Mouse (Mus musculus) embryo, embryonic 11.5 days (tissue): ENCODE data around the gene Mymx.
"Not testable (repeated sequence)": the region's sequence is repeated elsewhere in the genome, so short reads cannot be mapped to it uniquely, and the experiment has no call there.

Experiments
- DNase-seq: peaks from one replicate; pipeline ENCODE4 v3.0.0-alpha.2; 2012; ENCODE audit warnings: low read depth, low spot score

Mymx gene

DNA sequence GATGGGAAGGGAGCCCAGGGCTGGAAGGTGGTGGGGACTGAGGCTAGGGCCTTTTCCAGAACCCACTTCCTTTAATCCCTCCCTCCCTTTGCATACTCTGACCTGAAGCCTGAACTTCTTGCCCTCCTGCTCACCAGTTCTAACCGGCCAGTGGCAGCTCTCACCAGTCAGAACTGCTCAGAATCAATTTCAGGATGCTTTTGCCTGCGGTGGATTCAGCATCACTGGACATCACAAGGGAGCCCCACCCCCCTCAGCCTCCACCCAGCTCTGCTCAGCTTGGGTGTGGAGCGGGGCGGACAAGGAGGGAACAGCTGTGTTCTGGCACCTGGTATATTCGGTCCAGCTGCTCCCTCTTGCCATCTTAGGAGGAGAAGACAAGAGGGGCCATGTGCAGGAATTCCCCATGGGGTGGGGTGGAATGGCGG is at the start of gene Mymx:
Gene Mymx (minus strand): TSS at position 226 of the 428 bp plus-strand sequence.
- no peak for DNase-seq

DNA sequence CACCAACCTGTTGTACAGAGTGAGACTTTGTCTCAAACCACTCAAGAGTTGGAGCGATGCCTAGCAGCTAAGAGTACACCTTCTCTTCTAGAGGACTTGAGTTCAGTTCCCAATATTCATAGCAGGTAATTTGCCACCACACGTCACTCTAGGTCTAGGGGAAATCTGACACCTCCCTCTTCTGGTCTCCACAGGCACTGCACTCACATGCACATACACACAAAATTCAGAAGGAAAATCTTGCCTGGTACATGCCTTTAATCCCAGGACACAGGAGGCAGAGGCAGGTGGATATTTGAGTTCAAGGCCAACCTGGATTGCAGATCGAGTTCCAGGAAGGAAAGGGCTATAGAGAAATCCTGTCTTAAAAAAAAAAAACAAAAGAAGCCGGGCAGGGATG is 42.3 kb upstream of the Mymx start:
- no peak for DNase-seq

- peak; percentile 30 for DNase-seq
These were observed 40.8 kb upstream of the Mymx start for GRCm38 (mm10) chr17:45642701-45643100.

- no peak for DNase-seq
These were observed 40.1 kb upstream of the Mymx start for GRCm38 (mm10) chr17:45641981-45642380.

DNA sequence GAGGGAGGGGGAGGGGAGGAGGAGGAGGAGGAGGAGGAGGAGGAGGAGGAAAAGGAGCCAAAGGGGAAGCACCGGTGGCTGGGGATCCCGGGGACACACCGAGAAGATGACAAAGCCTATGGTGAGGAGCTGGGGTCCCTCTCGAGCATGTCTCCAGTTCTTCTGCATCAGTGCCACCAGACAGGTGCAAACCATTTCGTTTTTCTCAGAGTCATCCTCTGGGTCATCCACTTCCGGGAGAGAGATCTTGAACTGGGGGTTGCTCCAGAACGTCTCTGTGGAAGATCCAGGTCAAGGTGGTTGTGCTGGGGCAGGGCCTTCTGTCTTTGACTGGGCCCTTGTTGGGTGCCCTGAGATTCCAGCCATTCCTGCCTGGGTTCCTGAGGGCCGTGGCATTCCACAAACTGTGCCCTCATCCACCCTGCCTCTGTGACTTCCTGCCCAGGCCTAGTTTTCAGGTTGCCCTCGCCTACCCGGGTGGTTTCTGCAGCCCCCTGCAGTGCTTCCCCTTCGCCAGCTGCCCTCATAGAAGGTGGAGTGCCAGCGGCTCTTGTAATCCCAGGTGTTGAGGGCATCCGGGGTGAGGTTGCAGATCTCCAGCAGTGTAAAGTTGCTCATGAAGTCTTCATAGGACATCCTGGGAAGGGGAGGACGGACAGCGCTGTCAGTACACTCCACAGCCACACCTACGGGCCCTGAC is 36.8 kb upstream of the Mymx start:
- no peak for DNase-seq

- DNase-seq = no peak
These were observed 32.1 kb upstream of the Mymx start for GRCm38 (mm10) chr17:45634033-45634432.

GRCm38 (mm10) chr17:45631940-45632339 is 30.0 kb upstream of the Mymx start:
- no peak for DNase-seq

DNA sequence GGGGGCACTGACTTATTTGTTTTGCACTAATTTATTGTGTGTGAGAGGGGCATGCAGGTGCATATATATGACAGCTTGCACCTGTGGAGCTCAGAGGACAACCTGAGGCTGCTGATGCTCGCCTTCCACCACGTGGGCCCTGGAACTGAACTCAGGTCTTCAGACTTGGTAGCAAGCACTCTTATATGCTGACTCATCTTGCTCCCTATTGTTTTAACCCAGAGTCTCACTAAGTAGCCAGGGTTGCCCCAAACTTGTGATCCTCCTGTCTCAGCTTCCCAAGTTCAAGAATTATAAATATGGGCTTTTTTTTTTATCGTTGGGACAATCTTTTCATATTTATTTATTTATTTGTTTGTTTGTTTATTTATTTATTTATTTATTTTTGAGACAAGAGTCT is 29.1 kb upstream of the Mymx start:
- no peak for DNase-seq

DNA sequence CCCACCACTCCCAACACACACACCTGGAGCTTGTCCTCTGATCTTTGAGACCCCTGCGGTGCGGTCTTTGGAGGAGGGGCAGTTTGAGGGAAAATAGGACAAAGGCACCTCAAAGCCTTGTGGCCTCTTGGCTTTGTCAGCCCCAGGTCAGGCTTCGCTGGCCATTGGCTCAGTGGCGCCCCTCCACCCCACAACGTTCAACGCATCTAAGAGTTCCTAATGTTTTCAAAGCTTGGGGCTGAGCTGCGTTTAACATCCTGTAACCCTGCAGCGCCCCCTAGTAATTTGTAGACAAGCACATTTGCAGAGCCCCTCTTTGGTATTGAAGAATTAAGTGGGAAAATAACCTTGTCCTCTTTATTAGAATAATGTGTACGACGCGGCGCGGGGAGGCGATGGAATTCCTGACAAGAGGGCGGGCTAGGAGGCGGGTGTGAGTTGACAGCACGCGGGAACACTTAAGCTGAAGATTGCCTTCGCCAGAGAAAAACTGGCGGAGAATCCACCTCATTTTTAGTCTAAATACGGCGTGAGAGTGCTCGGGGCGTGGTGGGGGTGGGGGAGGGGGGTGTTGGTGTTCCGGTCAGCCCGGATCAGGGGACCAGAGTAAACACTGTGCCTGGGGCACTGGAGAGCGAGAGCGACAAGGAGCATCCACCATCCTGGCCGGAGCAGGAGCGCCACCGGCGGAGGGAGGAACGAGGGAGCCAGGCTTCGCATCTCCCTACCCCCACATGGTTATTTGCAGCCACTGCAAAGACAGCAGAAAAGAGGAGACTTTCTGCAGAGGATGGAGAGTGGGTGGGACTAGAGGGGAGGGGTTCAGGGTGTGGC is 28.2 kb upstream of the Mymx start:
- peak; percentile 45 for DNase-seq

DNA sequence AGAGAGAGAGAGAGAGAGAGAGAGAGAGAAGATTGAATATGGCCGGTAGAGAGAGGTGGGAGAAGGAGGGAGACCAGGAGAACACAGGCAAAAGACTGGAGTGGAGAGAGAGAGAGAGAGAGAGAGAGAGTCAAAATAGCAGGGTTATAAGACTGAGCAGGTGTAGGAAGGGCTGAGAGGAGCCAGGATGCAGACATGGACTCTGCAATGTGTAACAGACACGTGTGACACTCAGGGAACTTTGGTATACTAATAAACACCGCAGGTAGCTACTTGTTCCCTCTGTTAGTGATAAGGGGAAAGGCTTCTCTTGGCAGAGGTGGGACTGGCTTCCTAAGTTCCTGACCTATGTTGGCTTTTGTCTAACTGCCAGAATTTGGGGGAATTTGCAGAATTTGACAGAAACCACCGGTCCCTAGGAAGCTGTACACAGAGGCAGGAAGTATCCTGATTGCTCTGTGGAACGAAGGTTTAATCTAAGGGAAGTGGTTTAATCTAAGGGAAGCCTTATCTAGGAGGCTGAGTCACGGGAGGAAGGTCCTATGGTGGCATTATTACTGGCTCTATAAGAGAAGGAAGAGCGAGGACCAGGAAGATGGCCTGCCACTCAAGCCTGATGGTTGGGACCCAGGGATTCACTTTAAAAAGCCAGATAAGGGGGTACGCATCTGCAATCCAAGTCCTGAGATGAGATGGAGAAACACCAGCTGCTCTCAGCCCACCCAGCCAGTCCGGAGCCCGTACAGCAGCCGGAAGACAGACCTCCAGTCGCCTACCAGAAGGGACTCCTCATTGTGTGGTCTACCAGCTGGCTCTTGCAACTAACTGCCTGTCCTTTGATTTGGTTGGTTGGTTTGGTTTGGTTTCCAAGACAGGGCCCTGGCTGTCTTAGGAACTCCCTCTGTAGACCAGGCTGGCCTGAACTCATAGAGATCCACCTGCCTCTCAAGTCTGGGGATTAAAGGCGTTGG is 27.3 kb upstream of the Mymx start:
- no peak for DNase-seq

- DNase-seq = no peak
These were observed 26.3 kb upstream of the Mymx start for GRCm38 (mm10) chr17:45628160-45628559.

GRCm38 (mm10) chr17:45626577-45627134 is 24.8 kb upstream of the Mymx start:
- DNase-seq = peak; percentile 81

GRCm38 (mm10) chr17:45623425-45623824 is 21.5 kb upstream of the Mymx start:
- not testable (repeated sequence) for DNase-seq

DNA sequence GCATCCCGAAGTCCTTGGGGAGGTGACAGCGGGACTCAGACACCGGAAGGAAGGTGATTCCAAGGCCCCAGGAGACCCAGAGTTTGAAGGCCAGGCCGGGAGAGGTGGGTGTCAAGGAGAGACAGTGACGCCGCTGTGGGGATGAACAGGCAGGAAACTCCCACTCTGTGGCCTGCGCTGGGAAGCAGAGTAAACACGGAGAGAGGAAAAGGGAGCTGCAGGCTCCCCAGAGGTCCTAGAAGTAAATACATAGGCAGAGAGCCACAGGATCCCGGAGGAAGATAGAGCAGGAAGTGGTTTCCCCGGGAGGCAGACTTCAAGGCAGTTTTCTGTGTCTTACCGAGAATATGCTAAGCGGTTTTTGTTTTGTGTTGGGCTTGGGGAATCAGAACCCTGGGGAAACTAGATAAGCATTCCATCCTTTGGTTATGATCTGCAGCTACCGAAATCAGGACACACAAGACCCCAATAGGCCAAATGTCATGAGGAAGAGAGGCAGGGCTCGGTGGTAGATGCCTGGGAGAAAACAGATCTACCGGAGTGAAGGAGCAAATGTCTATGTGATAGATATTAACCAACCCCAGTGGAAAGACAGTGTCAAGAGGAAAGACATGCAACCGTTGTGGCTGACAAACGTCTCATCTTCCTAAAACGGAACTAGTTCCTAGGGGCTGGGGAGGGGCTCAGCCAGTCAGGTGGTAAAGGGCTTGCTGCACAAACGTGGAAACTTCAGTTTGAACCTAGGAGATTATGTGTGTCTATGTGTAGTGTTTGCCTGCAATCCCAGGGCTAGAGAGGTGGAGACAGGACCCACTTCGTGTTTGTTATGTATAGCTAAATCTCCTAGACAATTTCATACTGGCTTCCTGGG is 17.7 kb upstream of the Mymx start:
- no peak for DNase-seq

DNA sequence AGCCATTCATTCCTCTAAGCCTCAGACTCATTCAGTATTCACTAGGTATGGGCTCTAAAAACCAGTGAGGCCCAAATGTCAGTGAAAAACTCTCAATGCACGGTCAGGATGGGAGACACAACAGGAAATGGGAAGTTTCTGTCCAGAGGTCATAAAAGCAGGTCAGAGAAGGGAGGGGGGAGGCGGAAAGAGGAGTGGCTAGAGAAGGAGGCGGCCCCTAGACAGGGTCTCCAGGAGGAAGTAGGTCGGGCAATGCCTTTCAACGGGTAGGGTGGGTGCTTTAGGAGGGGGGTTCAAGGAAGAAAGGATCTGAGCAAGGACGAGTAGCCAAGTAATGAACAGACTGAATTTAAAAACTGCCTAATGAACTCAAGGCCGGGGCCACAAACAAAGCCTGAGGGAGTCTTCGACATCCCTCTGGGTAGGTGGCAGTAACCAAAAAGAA is 17.1 kb upstream of the Mymx start:
- DNase-seq = no peak

DNA sequence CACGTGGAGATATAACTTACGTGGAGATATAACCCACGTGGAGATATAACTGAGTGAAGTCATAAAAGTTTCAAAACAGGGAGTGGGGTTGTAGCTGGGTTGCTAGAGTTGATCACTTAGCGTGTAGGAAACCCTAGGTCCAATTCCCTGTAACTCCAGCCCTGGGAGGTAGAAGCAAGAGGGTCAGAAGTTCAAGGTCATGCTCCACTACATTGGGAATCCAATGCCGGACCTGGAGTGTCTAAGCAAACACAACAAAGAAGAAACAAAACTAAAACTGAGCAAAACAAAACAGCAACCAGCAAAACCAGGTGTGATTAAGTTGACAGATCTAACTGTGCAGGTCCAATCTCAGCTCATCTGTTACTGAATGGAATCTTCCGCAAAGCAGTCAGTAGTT is 15.8 kb upstream of the Mymx start:
- no peak for DNase-seq

- no peak for DNase-seq
These were observed 14.8 kb upstream of the Mymx start for GRCm38 (mm10) chr17:45616679-45617078.

DNA sequence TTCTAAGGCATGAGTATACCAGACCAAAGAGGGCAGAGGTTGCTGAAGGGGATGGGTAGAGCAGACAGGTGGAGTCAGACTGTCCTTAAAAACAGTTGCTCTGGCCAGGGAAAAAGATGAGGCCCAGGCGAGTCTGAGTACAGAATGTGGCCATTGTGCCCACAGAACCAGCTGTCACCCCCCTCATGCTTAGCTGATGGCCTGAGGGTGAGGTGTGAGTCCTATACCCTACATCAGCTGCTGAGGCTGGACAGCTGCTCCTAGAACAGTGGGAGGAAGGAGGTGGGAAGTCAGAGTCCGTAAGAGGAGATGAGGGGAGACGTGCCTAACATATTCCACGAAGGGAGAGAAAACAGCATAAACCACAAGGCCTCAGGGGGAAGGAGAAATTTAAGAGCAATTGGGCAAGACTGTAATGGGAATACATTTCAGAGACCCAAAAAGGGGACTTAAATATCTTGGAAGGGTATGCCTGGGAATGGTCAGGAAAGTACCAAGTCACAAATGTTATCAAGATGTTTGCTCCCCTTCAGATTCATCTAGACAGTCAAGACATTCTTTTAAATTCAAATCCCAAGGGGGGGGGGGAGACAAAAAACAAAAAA is 14.2 kb upstream of the Mymx start:
- no peak for DNase-seq

GRCm38 (mm10) chr17:45612921-45613320 is 11.0 kb upstream of the Mymx start:
- no peak for DNase-seq

- no peak for DNase-seq
These were observed 10.1 kb upstream of the Mymx start for GRCm38 (mm10) chr17:45612008-45612407.
